Mouse (Mus musculus) layer of hippocampus, adult 8-10 months (tissue): ENCODE measurements at regions not wholly inside any gene's neighbourhood (a gene's known extent, or its start where the extent isn't known, plus 50 kb on each side); places are given as distances from the start of the nearest gene placed in this dataset.

Source experiments
- DNase-seq, 2 experiments: peaks; one replicate each; pipeline ENCODE4 v3.0.0; 2022; ENCODE audit warnings: low spot score in 2 of 2

DNA sequence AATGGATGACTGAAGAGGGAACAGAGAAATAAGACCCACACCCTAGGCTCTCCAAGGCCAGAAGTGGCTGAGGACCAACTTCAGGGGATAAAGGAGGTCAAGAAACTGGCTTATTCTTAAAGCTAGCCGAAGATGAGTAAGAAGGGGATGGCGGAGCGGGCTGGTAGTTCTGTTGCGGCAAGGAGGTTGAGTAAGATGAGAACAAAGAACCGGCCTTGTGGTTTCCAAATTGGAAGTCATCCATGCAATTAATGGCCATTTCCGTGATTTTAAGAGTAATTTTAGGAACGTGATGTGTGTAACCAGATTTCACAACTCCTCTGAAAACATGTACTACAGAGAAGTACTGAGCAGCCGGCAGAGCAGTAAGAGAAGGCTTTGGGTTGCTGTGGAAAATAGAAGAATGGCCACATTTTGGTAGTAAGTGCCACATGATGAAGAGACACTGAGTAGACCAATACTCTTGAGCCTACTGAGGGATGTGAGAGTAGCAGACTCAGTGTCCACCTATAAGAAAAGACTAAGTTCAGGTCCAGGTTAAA is 258.4 kb downstream of the Fam49a start:
- no peak for DNase-seq

DNA sequence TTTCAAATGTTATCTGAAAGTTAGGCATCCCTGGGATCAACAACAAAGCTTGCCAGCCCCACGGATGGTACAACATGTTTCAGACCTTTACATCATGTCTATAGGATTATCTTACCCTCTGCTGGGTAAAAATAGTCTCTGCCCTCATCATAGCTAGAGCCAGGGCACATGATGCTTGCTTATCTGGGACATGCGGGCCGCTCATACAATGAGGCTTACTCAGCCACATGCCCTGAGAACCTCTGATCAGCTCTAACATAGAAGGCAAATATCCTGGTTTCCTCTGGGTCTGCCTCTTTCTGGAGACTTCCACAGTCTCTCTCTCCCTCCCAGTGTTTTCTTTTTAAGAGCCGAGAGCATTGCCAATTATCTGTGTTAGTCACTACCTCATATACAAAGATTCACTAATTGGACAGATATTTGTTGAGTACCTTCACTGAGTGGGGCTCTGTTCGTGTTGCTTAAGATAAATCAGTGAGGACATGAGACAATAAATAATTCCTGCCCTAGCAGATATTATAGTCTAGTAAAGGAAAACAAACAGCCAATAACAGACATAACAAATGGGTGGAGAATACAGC is 256.6 kb downstream of the Fam49a start:
- no peak for DNase-seq

DNA sequence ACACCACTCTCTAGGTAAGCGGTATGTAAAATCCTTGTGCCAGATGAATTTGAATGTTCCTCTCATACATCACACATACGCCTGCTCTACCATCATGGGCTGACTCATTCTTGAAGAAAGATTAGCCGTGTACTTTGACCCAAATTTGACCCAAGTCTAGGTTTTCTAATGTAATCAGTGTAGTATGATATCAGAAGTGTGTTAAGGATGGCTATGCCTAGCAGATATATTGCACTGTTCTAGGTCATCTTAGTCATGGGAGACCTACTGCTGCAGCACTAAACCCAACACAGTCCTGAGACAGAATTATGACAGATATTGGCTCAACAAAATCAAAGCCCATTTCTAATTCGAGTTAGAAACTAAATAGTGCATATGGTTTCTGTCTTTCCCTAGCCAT is 255.1 kb downstream of the Fam49a start:
- no peak for DNase-seq

DNA sequence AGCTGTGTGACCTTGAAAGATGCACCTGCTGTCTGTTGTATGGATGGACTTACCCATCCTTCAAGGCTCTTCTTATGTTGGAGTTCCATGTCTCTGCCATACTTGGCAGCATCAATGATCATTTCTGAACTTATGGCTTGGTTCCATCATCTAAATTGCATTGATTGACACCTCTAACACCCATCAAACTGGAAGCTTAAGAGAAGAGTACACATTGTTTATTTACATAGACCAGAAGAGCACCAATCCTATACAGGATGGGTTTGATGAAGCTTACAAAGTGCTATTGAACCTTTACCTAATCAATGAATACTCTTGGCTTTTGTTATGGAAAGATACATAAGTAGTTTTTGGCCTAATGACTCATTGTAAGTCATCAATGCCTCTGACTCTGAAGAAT is 248.8 kb downstream of the Fam49a start:
- DNase-seq: no peak

DNA sequence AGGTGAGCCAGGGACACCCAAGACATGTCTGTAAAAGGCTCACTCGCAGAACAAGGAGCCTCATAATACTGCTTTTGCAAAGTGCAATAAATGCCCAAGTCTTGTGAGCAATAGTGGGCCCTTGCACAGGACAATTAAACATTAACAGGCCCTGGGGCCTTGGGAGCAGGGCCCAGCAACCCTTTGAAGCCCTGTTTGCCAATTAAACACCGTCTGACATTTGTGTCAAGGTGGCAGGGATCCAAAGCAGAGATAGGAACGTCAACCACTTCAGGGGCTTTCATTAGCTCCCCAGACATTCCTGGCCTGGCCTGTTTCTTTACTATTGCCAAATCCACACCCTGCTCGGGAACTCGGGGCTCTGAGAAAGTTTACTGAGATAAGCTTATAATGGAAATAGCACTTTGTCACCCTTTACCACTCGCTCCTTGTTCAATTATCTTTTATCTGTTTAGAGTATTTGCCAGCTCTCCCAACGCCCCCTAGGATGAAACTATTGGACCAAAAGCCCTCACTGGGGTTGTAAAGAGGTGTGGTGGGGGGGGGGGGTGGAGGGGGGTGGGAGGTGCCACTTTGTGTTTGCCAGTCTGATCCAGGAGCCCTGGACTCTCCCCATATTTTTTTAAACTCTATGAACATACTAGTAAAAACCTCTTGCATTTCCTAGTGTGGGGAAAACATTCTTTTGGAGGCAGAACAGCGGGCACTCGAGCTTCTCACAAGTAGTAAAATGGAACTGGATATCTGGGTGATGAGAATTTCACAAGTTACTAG is 247.4 kb downstream of the Fam49a start:
- no peak for DNase-seq

DNA sequence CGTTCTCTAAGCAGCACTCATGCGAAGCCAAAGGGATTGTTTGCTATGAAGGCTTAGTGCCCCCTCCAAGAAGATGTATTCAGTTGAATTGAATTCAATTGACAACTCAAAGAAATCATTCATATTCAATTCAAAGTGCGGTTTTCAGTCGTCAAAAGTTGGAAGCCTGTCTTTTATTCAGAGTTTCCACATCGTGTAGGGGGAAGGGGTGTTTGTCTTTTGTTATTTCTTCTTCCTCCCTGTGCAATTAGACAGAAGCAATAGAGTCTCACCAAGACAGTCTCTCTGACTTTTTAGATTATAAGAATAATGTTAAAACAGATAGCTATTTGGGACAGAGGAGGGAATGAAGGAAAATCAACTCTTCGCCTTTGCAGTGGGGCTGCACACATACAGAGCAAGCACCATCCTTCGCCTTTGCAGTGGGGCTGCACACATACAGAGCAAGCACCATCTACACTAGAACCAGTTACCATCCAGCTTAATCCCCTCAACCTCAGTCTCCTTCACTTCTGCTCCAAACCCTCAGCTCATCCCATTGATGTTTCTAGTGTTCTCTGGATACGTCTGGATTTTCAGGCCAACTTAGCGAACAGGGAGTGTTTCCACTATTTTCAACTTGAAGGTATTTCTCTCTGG is 246.7 kb downstream of the Fam49a start:
- no peak for DNase-seq

DNA sequence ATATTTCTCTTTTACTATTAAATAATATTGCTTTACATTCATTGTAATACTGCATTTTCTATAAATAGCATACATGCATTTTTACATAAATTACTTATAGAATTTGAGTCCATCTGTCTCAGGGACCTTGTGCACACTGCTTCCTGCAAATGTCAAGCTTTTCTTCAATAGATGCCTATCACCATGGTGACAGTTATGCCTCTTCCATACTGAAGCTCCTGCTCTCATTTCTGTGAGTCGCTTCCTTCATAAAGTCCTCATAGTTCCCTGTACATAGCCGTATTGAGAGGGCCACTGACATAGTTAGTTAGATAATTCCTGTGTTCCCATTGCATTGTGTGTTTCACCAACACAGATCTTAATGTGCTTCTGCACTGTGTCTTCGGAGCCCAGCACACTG is 244.7 kb downstream of the Fam49a start:
- DNase-seq: no peak

DNA sequence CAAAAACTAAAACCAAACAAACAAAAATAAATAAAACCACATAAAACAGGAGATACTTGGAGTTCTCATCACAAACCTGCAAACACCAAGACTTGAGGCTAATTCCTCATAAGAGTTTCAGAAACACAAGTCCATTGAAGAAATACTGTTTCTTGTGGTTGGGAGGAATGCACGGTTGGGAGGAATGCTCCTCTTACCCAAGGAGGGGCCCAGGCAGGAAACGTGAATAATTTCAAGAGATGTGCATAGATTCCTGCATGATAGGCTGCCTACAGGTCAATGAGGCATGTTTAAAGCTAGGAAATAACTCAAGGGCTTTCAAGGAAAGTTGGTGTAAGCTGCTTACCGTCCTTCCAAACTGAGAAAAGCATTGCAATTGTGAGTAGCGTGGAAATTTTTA is 243.7 kb downstream of the Fam49a start:
- DNase-seq: no peak

DNA sequence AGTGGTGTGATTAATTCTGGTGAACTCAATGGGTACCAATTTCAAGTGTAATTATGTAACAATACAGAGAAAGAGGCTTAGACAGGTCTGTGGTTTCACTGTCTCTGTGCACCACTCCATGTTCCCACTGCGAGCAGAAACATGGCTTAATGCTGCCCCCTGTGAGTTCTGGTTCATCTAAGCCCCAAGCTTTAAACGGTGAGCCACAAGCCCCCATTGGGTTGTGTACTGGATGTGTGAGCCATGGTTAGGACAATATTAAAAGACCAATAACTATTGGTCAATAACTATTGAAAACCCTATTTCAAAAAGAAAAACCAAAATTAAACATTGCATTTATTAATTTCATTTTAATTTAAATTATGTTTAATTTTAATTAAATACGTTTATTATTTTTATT is 238.0 kb downstream of the Fam49a start:
- no peak for DNase-seq

DNA sequence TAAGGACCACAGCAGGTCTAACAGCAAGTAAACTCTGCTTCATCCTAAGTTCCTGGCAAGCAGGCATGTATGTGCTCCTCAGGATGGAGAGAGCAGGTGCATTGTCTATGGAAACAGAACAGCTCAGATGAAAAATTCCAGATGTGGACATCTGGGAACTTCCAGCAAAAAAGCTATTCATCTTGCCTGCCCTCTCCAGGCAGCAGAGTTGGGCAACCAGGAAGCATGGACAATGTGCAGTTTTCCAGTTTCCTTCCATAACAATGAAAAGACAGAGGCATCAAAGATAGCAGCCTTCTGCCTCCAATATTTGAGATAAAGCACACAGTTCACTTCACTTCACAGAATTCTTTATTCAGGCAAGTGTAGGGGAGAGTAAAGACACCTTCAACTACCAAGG is 236.7 kb downstream of the Fam49a start:
- no peak for DNase-seq

DNA sequence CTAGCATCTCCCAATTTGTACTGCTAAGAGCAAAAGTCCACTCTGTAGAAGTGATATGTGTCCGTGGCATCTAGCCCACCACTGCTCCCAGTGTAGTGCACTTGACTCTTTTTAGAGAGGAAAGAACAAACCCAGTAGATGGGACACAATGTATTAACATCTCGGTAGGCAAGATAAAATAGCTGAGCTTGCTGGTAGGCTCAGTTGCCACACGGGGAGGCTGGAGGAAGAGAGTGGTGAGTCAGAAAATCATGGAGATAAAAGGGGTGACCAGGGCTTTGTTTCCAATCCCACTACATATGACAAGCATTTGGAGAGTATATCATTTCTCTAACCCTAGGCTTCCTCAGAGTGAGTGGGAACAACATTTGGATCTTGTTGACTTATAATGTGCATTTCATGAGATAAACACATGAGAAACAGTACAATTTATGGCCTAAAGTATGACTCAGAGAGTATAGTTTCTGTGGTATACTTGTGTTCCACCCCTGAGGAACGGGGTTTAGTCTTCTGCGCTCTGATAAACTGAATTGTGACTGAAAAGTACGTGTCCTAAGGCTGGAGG is 235.4 kb downstream of the Fam49a start:
- DNase-seq: no peak

DNA sequence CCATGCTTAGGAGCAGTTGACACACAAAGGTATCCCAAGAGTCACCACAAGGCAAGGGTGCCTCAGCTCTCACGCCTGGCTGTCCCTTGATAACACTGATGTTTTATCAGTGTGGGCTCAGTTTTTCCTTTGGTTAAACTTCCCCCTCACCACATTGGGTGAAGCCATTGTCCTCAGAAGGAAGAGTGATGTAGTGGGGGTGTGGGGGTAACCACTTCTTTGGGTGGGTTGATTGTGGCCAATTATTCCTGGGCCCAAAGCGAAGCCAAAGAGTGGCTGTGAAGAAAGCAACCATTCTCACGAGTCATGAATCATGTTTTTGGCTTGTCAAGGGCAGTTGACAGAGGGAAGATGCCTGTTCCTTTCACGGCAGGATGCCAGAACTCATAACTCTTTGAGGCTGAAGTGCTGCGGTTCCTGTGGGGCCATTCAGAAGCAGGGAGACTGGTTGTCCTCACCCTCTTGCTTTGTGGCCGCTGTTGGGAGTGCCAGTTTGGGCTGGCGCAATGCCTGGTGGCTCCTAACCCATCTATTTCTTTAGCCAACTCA is 234.7 kb downstream of the Fam49a start:
- peak in 1 of 2 experiments; percentile 7 for DNase-seq

DNA sequence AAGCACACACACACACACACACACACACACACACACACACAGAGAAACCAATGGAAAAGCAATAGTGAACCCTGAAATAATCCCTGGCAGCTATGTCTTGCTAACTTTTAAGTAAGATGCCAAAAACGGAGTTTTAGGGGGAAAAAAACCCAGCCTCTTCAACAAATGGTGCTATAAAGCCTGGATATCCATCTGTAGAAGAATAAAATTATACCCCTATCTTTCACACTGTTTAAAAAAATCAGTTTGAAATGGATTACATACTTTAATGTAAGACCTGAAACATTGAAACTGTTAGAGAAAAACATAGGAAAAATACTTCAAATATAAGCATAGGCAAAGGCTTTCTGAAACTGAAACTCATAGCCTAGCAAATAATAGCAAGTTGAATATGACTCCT is 228.2 kb downstream of the Fam49a start:
- DNase-seq: no peak

DNA sequence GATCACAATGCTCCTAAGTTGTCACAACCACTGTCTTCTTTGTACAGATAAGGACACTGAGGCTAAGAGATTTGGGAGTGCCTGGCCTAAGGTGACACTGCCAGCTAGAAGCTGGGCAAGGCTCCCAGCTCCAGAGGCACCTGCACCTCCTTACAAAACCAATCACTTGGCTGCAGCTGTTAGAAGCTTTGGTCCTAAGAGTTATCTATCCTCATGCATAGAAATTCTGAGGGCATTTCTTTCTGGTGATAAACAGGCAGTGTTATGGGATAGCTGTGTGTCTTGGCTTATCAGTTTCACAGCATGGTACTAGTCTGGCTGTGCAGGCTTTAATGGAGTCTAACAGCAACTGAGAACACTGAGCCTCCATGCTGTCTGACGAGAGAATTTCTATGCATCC is 226.2 kb downstream of the Fam49a start:
- no peak for DNase-seq

DNA sequence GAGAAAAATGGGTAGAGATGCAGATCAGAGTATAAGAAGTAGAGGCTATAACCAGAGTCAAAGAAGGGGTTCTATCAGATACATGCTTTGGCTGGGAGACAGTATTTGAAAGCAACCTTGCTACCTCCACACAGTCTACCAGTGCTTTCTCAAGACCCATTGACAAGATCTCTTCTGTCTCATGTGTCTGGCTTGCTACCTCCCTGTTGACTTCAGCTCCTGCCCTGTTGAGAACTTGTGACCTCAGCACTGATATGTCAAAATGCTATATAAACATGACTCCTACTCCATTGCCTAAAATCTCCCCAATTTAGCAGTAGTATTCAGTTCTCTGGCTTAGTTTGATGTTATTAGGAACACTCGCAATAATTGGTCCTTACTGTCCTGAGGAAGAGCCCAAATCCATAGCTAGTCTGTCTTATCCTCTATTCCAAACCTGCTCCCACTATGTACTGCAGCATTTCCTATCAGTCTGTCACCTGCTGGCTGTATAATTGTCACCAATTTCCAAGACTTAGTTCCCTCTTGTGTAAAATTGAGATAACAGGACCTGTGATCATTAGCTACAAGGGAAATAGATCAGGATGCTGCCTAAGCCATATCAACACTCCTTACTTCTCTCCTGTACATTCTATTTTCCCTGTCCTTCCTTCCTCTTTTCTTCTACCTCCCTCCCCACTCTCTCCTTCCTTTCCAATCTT is 224.9 kb downstream of the Fam49a start:
- no peak for DNase-seq

DNA sequence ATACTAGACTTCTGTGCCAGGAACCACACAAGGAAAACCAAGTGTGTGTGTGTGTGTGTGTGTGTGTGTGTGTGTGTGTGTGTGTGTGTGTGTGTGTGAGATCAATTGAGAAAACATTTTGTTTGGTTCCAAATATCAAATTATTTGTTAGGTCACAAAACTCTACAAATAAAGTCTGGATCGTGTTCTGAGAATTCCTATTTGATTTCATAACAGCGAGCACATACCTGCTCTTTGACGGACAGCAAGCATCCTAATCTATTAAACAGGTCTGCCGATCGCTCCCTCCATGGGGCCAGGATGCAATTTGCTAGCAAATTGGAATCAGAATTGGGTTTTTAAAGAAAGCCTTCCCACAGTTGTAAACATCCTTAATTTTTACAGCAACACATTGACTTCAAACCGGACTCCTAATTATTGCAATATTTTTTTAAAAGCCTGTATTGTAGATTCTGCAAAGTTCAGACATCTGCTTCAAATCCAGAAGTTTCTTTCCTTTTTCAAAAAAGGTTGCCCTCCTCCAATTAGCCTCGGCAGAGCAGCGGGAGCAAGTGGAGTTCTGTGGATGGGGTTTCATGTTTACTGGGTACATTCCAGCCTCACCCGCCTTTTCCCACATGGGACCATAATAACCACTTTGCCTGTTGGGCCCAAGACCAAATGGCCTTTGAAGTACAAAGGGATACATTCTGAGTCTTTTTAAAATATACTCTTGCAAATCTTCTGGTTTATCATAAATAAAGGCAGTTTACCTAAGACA is 223.2 kb downstream of the Fam49a start:
- DNase-seq: no peak

DNA sequence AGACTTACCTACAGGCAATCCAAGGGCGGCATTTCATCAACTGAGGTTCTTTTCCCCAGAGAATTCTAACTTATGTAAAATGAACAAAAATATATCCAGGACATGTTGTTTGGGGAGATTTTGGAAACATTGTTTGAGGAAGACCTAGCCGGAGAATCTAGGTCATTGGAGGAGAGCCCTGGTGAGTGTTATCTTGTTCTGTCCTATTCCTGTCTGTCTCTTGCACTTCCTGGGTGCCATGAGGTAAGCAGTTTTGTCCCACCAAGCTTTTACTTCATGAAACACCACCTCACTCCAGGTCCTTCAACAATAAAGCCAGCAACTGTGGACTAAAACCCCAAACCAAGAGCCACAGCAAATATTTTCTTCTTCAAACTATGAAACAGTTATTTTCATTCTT is 218.5 kb downstream of the Fam49a start:
- no peak for DNase-seq

DNA sequence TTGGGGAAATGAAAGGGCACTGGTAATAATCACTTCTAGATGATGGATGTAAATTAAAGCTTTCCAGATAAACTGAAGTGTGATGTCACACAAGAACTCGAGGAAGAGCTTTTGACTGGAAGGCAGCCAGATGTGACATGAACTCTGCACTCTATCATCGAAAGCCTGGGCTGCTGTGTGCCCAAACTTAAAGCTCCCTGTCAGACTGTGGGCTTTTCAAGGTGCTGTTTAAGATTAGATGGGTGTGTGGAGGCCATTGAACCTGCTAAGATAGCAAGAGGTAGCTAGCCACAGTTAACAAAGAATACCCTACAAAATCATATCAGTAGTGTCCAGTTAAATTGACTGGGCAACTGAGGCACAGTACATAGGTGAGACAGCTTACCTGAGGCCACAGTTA is 190.1 kb downstream of the Fam49a start:
- no peak for DNase-seq

DNA sequence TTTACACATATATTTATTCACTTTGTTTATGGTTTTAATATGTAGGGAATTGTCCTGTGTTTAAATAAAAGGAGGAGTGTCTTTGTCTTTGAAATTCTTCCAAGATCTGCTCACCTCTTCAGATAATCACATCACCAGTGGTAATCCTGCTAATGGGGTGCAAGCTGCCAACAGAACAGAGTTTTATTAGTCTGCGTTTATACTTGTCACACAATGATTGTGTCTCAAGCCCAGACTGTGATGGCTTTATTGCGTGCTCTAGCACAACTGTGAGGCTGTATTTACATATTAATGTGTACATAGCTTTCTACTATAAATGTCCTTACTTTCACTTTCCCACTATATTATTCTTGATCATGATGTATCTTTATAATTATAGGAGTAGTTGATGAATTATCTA is 184.8 kb downstream of the Fam49a start:
- DNase-seq: no peak

DNA sequence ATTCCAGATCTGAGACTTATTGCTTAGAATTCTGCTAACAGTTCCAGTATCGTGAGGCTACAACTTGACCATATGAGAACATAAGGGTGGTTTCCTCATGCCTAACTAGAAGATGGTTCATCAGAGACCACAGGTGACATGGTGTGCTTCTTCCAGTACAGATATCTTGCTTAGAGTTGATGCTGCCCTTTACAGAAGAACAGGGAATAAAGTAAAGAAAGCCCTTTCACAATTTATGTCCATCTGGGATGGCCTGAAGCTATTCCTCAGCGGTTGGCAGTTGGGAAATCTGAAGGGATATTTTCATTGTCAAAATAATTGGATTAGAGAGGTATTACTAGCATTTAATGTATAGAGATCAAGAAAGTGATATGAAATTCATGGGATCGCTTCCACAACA is 184.3 kb downstream of the Fam49a start:
- DNase-seq: no peak

DNA sequence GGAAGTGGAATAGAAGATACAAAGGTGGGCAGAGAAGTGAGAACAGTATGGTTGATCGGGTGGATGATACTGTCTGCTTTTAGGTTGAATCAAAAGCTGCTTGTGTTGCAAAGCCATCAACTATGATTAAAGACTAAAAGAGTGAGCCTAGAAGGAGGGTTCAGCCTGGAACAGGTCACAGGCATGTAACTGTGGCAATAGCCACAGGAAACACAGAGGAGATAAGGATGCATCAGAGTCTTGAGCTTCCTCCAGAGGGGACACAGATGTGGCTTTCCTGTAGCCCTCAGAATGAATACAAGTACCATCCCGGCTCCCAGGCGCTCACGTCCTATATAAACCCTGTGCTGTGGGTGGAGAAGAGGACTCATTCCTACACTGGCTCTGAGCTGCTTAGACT is 180.9 kb downstream of the Fam49a start:
- no peak for DNase-seq
